Mouse (Mus musculus): Measurements from ENCODE around the gene Fyttd1.

DNA sequence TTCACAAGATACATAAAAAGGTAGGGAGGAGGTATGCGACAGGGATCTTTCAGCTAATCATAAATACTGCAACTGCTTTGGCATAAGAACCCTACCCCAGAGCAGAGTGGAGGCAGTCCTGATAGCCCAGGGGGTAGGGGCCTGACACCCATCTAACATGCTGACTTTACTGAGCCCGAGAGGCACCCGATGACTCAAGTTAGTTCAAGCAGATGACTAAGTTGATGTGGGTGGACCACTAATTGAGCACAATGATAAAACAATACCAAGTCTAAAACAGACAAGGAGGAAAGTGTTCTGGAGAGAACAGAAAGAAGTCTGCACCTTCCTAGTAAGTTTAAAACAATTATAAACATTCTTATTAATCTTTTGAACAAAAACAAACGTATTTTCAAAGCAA, 45.8 kb upstream of the Fyttd1 start:
- TF ChIP-seq CTCF (IDR thresholded peaks at IDR 0.05; ENCODE audit: low read depth) = no peak
- no peak for TF ChIP-seq EP300 (IDR thresholded peaks at IDR 0.05; ENCODE audit: low read depth)

All from liver, embryonic 14.5 days (tissue).